Mouse (Mus musculus) testis, adult 2 months (tissue): Measurements from ENCODE around the gene Gas2l1. TPM values are rescaled to one million over a fixed set of nuclear protein-coding genes. Genes with fewer than 3 reads are reported as not detected.
A peak's percentile ranks its signal among the peaks of the same experiment; 100 is the strongest.

ENCODE experiments used
- H3K27ac ChIP-seq: fragments of 200-500 bp; 2 replicates; pipeline ENCODE4 v1.5.1; 2012; ENCODE audit warnings: low read depth, low read length; ENCODE audit not compliant: control insufficient read depth, insufficient read depth
- H3K27me3 ChIP-seq: fragments of 200-500 bp; 2 replicates; pipeline ENCODE4 v1.6.1; 2012; ENCODE audit warnings: mild to moderate bottlenecking, low read length, moderate library complexity; ENCODE audit not compliant: control insufficient read depth, insufficient read depth
- H3K36me3 ChIP-seq: fragments of 200-500 bp; 2 replicates; pipeline ENCODE4 v1.6.1; 2012; ENCODE audit warnings: mild to moderate bottlenecking, low read length; ENCODE audit not compliant: control insufficient read depth, insufficient read depth
- H3K4me1 ChIP-seq: fragments of 200-500 bp; 2 replicates; pipeline ENCODE4 v1.6.1; 2012; ENCODE audit warnings: low read length; ENCODE audit not compliant: control insufficient read depth, insufficient read depth
- H3K4me3 ChIP-seq: fragments of 200-500 bp; 2 replicates; pipeline ENCODE4 v1.5.1; 2012; ENCODE audit warnings: low read depth, mild to moderate bottlenecking, low read length, moderate library complexity, mixed read lengths; ENCODE audit not compliant: control insufficient read depth
- CTCF ChIP-seq: fragments of 200-500 bp; IDR thresholded peaks from 2 replicates; pipeline ENCODE4 v1.5.1; 2012; ENCODE audit warnings: low read depth, mild to moderate bottlenecking, inconsistent platforms, low read length, moderate library complexity; ENCODE audit not compliant: control insufficient read depth, insufficient read depth, insufficient replicate concordance
- POLR2A ChIP-seq: fragments of 200-500 bp; IDR thresholded peaks from 2 replicates; pipeline ENCODE4 v1.6.1; 2012; ENCODE audit warnings: low read depth, mild to moderate bottlenecking, inconsistent platforms, low read length, moderate library complexity; ENCODE audit not compliant: control insufficient read depth
- polyA plus RNA-seq: library from polyadenylated mRNA; depleted of rRNA; stranded (reverse); fragments of >200 nt; gene quantifications from 2 replicates; pipeline ENCODE4 v1.2.3, GENCODE M21; 2012

The Gas2l1 gene
- polyA plus RNA-seq, 1 experiment, result 116 TPM

GRCm38 (mm10) chr11:5057856-5058641 lies 7.1 kb downstream of the Gas2l1 start, which contains the start of gene Rasl10a:
TSS of gene Rasl10a (plus strand) at chr11:5058128.
- Histone ChIP-seq H3K27ac (peak within 1 kb of the TSS; percentile 10; the same call in 1 of the 2 replicates), H3K27me3 (no peaks in the 10 kb centered on the region), H3K4me1 (peaks cover 51% of the 10 kb centered on the region), H3K4me3 (peak within 1 kb of the TSS; percentile 75), H3K36me3 (no peaks in the 10 kb centered on the region)
- TF ChIP-seq POLR2A, result 0 out of 2 replicates have a peak, but pooled peaks have one; percentile 37
- TF ChIP-seq CTCF, result no peak

DNA sequence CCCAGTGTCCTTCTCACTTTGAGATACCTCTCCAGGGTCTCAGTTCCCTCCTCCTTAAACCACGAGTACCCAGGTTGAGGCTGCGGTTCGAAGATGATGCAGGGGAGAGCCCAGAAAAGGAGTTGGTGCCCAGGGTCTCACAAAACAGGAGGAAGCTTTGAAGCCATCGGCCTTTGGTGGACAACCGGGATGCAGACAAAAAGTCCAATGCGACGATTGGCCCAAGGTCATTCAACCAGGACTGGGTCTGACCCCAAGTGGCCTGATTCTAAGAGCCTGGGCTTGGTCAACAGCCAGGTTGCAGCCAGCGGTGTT lies 7.6 kb downstream of the Gas2l1 start:
- no peak overlapping the region for H3K27ac ChIP-seq
- no peak for TF ChIP-seq CTCF
- TF ChIP-seq POLR2A, result no peak
- H3K4me1 ChIP-seq, result peaks cover 45% of the 10 kb centered on the region
- peak overlapping the region; percentile 75 for H3K4me3 ChIP-seq
- no peaks in the 10 kb centered on the region for H3K27me3 ChIP-seq
- no peaks in the 10 kb centered on the region for H3K36me3 ChIP-seq

DNA sequence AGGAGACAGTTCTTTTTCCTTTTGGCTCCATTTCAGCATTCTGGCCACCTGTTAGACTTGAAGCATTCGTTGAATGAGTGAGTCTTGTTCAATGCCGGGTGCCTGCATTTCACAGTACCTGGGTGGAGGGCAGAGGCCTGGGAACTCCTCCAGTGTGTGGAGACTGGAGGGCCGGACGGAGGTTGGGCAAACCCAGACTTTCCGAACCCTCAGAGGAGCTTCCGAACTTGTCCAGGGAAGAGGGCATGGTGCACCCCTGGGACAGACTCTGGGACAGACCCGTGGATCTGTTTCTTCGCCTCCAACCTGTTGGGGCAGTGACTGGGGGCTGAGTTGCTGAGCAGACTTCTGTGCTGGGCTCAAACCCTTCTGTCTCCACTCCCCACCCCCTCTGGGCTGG lies 8.1 kb downstream of the Gas2l1 start:
- H3K27ac ChIP-seq, result no peak overlapping the region
- no peak overlapping the region for H3K4me3 ChIP-seq
- H3K4me1 ChIP-seq, result peaks cover 41% of the 10 kb centered on the region
- no peak for TF ChIP-seq POLR2A
- no peak for TF ChIP-seq CTCF
- no peaks in the 10 kb centered on the region for H3K36me3 ChIP-seq
- no peaks in the 10 kb centered on the region for H3K27me3 ChIP-seq

DNA sequence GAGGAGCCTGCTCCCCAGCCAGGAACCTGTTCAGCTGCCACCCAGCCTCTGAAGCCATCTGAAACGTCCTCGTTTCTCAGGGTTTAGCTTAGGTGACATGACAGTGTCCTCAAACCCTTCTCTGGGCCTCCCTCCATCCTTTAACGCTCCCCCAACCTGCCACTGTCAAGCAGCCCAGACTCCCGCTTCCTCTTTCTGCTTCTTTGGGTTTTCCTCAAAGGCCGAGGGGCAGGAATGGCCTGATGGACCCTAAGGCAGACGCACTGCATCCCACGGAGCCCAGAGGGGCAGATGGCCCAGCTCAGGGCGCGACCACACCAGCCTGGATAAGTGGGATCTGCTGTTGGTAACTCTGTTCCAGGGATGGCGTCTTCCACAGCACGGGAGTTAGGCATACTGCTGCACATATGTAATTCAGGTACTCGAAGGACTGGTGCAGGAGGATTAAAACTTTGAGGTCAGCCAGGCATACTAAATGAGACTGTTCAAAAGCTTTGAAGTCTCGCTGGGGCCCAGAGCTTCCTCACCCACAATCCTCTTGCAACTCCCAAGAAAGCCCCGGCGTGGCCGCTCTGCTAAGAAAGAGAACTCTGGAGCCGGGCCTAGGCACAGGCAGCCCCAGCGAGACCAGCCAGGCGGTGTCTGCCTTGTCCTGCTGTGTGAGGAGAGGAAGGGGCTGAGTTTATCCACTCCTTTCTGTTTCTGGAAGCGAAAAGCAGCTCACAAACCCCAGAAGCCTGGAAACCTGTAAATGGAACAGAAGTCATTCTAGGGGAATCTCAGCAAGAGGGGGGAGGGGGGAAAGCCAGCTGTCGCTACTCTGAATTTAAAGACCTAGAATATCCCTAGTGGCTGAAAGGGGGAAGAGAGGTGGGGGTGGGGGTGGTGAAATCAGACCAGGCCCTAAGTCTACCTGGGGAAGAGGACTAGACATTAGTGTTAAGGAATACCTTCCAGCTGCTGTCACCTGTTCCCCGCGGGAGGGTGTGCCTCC lies 8.9 kb downstream of the Gas2l1 start:
- no peak for TF ChIP-seq POLR2A
- TF ChIP-seq CTCF, result no peak
- no peak overlapping the region for H3K4me3 ChIP-seq
- no peaks in the 10 kb centered on the region for H3K36me3 ChIP-seq
- no peaks in the 10 kb centered on the region for H3K27me3 ChIP-seq
- peaks cover 39% of the 10 kb centered on the region for H3K4me1 ChIP-seq
- no peak overlapping the region for H3K27ac ChIP-seq

DNA sequence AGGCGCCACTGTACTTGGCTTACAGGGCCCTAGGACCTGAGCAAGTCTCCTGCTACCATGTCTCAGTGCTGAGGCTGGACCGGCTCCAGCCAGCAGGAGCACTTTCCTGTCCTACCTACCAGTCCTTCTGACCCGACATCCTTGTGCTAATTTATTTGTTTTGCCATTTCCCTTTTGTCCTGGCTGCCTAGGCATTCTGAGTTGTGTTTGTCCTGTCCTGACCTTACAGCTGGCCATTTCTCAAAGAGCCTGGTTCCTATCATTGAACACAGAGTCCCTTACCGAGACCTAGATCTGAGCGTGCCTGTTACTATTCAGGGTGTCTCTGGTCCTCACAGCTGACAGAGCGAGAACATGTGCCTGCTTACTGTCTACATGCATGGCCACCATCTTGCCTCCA lies 10.3 kb downstream of the Gas2l1 start:
- Histone ChIP-seq H3K4me3 (no peak overlapping the region), H3K36me3 (no peaks in the 10 kb centered on the region), H3K27me3 (no peaks in the 10 kb centered on the region), H3K4me1 (peaks cover 31% of the 10 kb centered on the region), H3K27ac (no peak overlapping the region)
- no peak for TF ChIP-seq CTCF
- no peak for TF ChIP-seq POLR2A

- Histone ChIP-seq H3K27me3 (no peaks in the 10 kb centered on the region), H3K36me3 (no peaks in the 10 kb centered on the region)
- TF ChIP-seq POLR2A, result no peak
- TF ChIP-seq CTCF, result no peak
Observed at GRCm38 (mm10) chr11:5054151-5054550, 11.0 kb downstream of the Gas2l1 start.

GRCm38 (mm10) chr11:5052200-5052854 lies 12.8 kb downstream of the Gas2l1 start:
- TF ChIP-seq CTCF, result no peak
- TF ChIP-seq POLR2A, result no peak
- Histone ChIP-seq H3K4me1 (peaks cover 8% of the 10 kb centered on the region), H3K27ac (no peak overlapping the region), H3K27me3 (no peaks in the 10 kb centered on the region), H3K36me3 (no peaks in the 10 kb centered on the region), H3K4me3 (no peak overlapping the region)

More at GRCm38 (mm10) chr11:5054151-5054550, 11.0 kb downstream of the Gas2l1 start:
- Histone ChIP-seq H3K4me1 (peaks cover 24% of the 10 kb centered on the region), H3K4me3 (no peak overlapping the region), H3K27ac (no peak overlapping the region)
